Mouse (Mus musculus) CD4-positive naive resting alpha-beta T cell, adult 57 days (primary cell): ENCODE data around the gene Mcrip1. TPM values are rescaled to one million over a fixed set of nuclear protein-coding genes. Genes with fewer than 3 reads are reported as not detected.

Source experiments
- total RNA-seq: library from RNA; stranded (reverse); gene quantifications from one replicate; pipeline ENCODE4 v1.2.4, GENCODE M21; 2023

The Mcrip1 gene
- 36.1 TPM for total RNA-seq

DNA sequence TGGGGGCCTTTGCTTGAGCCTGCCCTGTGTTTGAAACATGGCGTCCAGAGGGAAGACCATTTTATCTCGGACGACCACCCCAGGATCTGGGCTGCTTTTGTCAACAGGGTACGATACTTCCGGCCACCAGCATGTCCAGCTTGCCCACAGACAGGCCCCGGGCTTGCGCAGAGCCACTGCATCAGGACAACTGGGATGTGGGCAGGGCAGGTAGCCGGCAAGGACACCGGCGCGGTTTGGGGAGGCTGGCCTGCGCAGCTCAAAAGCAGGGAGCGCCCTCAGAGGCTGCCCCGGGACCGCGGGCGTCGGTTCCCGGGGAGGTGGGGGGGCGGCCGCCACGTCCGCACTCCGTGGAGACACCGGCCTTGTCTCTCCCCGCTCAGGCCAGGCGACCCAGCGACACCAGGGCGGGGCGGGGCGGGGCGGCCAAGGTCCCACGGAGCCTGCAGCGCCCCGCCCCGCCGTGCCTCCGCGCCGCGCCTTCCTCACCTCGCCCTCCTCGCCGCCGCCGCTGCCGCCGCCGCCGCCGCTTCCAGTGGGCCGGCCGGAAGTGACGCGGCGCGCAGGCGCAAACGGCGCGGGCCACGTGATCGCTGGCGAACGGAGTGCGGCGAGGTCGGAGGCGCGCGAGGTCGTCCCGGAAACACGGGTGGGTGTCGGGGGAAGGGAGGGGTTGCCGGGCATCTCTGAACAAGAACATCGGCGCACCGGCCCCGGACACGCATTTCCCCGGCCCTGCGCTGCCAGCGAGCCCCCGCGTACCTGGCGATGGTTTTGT lies at the start of gene Mcrip1:
Gene Mcrip1, minus strand, starts transcription at position 560 of the 778 bp plus-strand sequence.

DNA sequence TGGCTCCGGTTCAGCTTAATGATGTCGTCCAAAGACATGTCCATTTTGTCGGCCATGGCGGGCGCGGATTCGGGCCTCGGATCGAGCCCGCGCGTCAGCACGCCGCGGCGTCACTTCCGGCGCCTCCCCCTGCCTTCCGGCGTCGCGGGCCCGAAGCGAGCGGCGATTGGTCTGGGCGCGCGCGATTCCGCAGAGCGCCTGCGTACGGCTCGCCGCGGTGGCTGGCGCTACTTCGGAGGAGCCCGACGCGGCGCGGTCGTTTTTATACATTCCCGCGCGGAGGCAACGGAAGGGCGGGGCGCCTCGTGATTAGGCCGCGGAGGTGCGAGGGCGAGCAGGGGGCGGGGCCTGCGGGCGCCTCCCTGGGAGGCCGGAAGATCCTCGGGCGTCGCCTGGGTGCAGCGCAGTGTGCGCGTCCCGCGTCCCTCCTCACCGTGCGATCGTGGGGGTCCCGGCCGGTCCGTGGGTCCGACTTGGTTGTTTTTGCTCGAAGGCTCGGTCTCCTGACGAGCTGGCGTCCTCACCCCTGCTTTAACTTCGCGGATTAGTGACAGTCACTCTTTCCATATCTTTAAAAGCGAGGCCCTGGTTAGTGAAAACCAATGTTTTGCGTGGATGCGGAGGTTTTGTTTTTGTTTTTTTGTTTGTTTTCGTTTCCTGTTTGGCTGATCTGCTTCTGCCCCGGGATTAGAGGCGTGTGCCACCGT lies 48.9 kb upstream of the Mcrip1 start, which contains the start of the genes Alyref and Anapc11:
Gene Alyref, minus strand, starts transcription at position 83 of the 707 bp plus-strand sequence.
Gene Anapc11, plus strand, starts transcription at position 139 of the 707 bp plus-strand sequence.

DNA sequence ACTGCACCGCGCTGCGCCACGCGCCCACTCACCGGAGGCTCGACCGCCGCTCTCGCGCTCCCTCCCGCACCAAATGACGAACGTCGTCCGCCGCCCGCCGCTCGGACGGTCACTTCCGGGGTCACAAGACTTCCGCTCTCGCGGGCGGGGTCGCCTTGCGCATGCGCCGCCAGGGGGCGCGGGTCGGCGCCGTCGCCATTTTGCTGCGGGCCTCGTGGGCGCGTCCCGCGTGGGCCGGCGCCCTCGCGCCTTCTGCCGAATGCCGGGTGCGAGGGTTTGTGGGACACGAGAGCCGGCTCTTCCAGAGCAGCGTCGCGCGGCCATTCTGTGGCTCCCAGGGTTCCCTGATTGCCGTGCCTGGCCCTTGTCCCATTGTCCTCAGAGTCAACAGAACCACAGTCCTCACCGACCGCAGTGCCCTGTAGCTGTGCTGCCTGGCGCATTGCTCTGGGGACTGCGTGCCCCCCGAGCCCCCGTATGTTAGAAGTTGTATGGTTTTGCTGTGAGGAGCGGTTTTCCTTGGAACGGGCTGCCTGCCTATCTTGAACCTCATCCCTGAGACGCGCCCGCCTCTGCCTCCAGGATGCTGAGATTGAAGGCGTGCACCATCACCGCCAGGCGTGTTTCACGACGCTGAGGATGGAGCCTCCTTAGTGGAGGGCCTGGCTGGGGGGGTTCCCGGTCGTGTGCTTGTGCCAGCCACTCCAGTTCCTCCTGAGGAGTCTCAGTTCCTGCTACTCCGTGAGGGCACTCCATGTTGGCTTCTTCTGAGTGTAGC lies 32.2 kb upstream of the Mcrip1 start, which contains the start of gene Arhgdia:
Gene Arhgdia, minus strand, starts transcription at position 135 of the 778 bp plus-strand sequence.

DNA sequence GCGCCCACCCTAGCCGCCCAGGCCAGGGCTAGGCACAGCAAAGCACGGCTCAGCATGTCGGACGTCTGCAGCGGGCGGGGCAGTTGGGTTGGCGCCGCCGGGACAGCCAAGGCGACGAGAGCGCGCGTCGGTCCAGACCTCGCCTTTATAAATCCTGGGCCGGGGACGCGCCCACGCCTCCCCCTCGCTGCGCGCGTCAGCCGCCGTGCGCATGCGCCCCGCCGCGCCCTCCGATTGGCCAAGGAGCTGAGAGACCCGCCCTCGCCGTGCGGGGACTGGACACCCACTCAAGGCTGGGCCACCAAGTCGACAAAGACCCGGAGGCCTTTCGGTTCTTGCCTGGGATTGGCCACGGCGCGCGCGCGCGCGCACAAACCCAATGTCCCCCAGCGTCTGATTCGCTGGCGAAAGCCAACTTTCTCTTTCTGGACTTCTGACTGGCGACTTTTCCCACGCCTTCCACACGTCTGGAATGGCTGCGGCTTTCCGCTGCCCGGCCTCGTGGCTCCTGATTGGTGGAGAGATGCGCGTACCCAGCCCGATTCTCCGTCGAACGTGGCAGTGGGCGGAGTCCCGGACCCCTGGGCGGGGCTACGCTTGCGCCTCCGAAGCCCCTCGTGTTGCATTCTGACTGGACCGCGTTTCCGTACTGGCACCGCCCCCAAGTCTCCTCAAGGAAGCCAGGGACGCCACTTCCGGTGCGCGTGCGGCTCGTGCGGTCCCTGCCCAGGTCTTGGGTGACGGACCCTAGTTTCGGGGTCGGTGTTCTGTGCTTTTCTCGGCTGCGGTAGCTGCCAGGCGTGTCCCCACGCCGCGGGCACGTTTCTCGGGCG lies 23.4 kb upstream of the Mcrip1 start, which contains the start of gene P4hb:
Gene P4hb, minus strand, starts transcription at position 502 of the 833 bp plus-strand sequence.

DNA sequence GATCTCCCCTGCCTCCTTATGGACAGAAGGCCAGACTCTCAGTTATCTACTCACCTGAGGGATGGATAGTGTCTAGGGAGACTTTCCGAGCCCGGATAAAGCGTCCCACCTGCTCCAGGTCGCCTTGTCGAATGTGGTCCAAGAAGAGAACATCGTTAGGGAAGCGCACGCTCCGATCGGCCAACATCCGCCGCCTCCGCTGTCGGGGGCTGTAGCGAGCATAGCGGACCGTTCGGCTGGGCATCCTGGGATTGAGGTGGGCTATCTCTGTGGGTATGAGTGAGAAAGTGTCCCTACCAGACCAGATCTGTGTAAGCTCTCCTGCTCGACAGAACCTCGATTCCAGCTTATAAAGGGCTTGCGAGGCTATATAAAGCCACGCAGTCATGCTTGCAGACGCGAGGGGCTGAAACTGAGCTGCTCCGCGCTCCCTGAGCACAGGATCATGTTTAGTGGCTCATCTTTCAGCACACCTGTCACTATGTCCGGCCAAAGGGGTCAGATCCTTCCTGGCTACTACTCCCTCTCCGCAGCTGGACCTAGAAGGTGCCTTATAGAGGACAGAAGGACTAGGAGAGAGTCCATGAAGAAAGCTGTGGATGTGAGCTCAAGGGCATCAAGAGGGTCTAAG lies 1.4 kb upstream of the Mcrip1 start, which contains the start of gene Ppp1r27:
Gene Ppp1r27, minus strand, starts transcription at position 323 of the 631 bp plus-strand sequence.

DNA sequence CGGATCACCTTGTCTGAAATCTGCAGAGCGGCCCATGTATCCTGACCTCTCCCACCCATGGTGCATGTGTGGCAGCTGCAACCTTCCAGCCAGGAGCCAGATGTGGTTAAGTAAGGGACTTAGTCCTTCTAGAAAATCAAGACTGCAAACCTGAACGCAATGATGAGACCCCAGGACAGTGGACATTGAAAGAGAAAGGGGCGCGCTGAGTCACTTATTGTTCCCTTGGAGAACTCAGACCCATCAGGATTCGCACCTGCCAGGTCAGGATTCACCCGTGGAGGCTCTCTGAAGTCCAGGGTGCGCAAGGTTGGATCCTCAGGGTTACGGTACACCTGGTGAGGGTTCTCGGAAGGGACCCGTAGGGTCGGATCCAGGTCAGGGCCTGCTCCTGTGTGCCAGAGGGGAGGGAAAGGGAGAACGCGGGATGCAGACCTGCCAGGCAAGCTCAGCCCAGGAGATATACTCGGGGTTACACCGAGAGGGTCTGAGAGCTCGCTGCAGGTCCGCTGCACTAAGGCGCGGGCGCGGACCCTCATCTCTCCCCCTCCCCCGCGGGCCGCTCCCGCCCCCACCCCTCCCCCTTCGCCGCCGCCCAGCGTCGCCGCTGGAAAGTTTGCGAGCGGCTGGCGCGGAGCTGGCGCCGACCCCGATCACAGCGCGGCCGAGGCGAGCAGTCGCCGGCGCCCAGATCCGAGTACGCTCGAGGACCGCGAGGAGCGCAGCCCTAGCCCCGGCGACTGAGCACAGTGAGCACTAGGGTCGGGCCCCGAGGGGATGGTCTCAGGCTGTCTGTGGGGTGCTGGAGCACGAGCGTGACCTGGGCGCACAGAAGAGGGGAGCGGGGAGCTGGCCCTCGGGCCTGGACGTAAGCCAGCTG lies 19.2 kb downstream of the Mcrip1 start, which contains the start of gene Gcgr:
Gene Gcgr, plus strand, starts transcription at position 615 of the 880 bp plus-strand sequence.

Other genes with a start within 250 kb of the Mcrip1 start
- 1,308 TPM for gene Actg1, start 201.2 kb downstream of the Mcrip1 start, total RNA-seq
- gene Fscn2, start 188.2 kb downstream of the Mcrip1 start, total RNA-seq = not detected
- 28.0 TPM for gene Faap100, start 171.0 kb downstream of the Mcrip1 start, total RNA-seq
- 55.1 TPM for gene Nploc4, start 112.0 kb downstream of the Mcrip1 start, total RNA-seq
- gene Tspan10, start 107.1 kb downstream of the Mcrip1 start, total RNA-seq = 46.6 TPM
- gene Pde6g, start 96.2 kb downstream of the Mcrip1 start, total RNA-seq = 0.80 TPM
- 7.1 TPM for gene Oxld1, start 91.7 kb downstream of the Mcrip1 start, total RNA-seq
- 32.2 TPM for gene Ccdc137, start 91.6 kb downstream of the Mcrip1 start, total RNA-seq
- 13.4 TPM for gene Arl16, start 82.1 kb downstream of the Mcrip1 start, total RNA-seq
- 28.5 TPM for gene Mrpl12, start 65.1 kb downstream of the Mcrip1 start, total RNA-seq
- gene Slc25a10, start 57.9 kb downstream of the Mcrip1 start, total RNA-seq = 9.7 TPM
- not detected for gene Gcgr, start 19.0 kb downstream of the Mcrip1 start, total RNA-seq
- gene Ppp1r27, start 1.4 kb upstream of the Mcrip1 start, total RNA-seq = not detected
- gene P4hb, start 23.5 kb upstream of the Mcrip1 start, total RNA-seq = 123 TPM
- gene Arhgdia, start 31.9 kb upstream of the Mcrip1 start, total RNA-seq = 404 TPM
- gene Alyref, start 48.6 kb upstream of the Mcrip1 start, total RNA-seq = 109 TPM
- 71.8 TPM for gene Anapc11, start 48.7 kb upstream of the Mcrip1 start, total RNA-seq
- 3.8 TPM for gene Npb, start 58.8 kb upstream of the Mcrip1 start, total RNA-seq
- 153 TPM for gene Pcyt2, start 68.2 kb upstream of the Mcrip1 start, total RNA-seq
- 131 TPM for gene Sirt7, start 75.5 kb upstream of the Mcrip1 start, total RNA-seq
- 39.8 TPM for gene Mafg, start 83.9 kb upstream of the Mcrip1 start, total RNA-seq
- 1.2 TPM for gene Pycr1, start 94.0 kb upstream of the Mcrip1 start, total RNA-seq
- gene Myadml2, start 98.4 kb upstream of the Mcrip1 start, total RNA-seq = not detected
- not detected for gene Notum, start 111.4 kb upstream of the Mcrip1 start, total RNA-seq
- 126 TPM for gene Aspscr1, start 123.2 kb upstream of the Mcrip1 start, total RNA-seq
- gene Cenpx, start 164.0 kb upstream of the Mcrip1 start, total RNA-seq = 37.5 TPM
- 33.3 TPM for gene Lrrc45, start 164.2 kb upstream of the Mcrip1 start, total RNA-seq
- gene Rac3, start 171.7 kb upstream of the Mcrip1 start, total RNA-seq = 1.1 TPM
- 0.65 TPM for gene Dcxr, start 177.6 kb upstream of the Mcrip1 start, total RNA-seq
- gene Cbr2, start 182.4 kb upstream of the Mcrip1 start, total RNA-seq = not detected
- 30.9 TPM for gene Hmga1b, start 213.1 kb upstream of the Mcrip1 start, total RNA-seq
- gene Rfng, start 234.5 kb upstream of the Mcrip1 start, total RNA-seq = 12.4 TPM
- gene Gps1, start 234.5 kb upstream of the Mcrip1 start, total RNA-seq = 64.3 TPM
- gene Dus1l, start 246.7 kb upstream of the Mcrip1 start, total RNA-seq = 61.8 TPM